Mouse (Mus musculus): ENCODE results near the gene Zcwpw1.

DNA sequence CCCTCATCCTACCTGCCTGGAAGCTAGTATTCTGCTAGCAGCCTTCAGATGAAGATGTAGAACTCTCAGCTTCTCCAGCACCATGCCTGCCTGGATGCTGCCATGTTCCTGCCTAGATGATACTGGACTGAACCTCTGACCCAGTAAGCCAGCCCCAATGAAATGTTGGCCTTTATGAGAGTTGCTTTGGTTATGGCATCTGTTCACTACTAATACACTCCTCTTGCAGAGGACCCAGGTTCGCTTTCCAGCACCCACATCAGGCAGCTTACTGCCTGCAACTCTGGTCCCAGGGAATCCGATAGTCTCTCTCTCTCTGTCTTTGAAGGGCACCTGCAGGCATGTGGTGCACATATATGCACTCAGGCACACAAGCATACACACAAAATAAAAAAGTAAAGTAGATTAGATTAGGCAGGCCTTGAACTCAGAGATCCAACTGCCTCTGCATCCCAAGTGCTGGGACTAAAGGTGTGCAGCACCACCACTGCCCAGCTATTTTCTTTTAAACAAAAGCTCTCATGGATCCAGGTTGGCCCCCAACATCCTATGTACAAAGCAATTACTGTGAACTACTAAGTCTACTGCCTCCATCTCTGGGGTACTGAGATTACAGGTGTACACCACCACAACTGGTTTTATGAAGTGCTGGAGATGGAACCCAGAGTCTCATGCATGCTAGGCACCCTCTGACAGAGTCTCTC is 11.9 kb upstream of the Zcwpw1 start:
- TF ChIP-seq CTCF (IDR thresholded peaks at IDR 0.05 in 2 of 3, conservative IDR thresholded peaks at IDR 0.05 in 1 of 3; ENCODE audit: control insufficient read depth in 1 of 3, insufficient read depth in 1 of 3, low read depth in 2 of 3, low read length in 3 of 3, poor library complexity in 1 of 3, severe bottlenecking in 1 of 3) (no peak), CHD1 (IDR thresholded peaks at IDR 0.05; ENCODE audit: low read depth, low read length) (no peak), POLR2A (IDR thresholded peaks at IDR 0.05; ENCODE audit: control insufficient read depth in 1 of 2, insufficient read depth in 1 of 2, low read depth in 1 of 2, low read length in 2 of 2, poor library complexity in 1 of 2) (no peak), TCF12 (IDR thresholded peaks at IDR 0.05; ENCODE audit: low read depth, low read length) (no peak), USF2 (IDR thresholded peaks at IDR 0.05; ENCODE audit: borderline replicate concordance in 1 of 2, insufficient read depth in 1 of 2, low read depth in 1 of 2, low read length in 2 of 2) (no peak)
